ENCODE assay signal across 15 mouse cellular contexts in genomic region chr1:91107548-91107947, GRCm38 (mm10). TPM values are rescaled to one million over a fixed set of nuclear protein-coding genes. Genes with fewer than 3 reads are reported as not detected.
A peak's percentile ranks its signal among the peaks of the same experiment; 100 is the strongest.
DNase-seq lines count a peak whose midpoint lies in the region; ATAC-seq and TF ChIP-seq lines count a peak whose summit lies in the region.
"Had no signal": no experiment of that assay in that cellular context is flagged by ENCODE, and none has a peak within 500 bp of the region (broad histone marks: within the 10 kb centered on the region; RNA-seq: fewer than 3 reads in every experiment).

No protein-coding gene starts in this region.

- 56% methylated on average over 5 of the region's 5 CpGs for WGBS in heart, embryonic 16.5 days
- WGBS in lung, adult 2 months, result 67% methylated on average over 5 of the region's 5 CpGs

- H3K4me2 ChIP-seq in heart, embryonic 16.5 days (ENCODE audit: low read depth, low read length), result no peak overlapping the region
- H3K4me2 ChIP-seq: intestine, embryonic 15.5 days; limb, embryonic 15.5 days had no signal

- TF ChIP-seq CTCF in lung, adult 2 months (IDR thresholded peaks at IDR 0.05; ENCODE audit: insufficient read depth, low read length), result peak; percentile 22; the same call in 1 of the 2 replicates
- peak; percentile 29; the same call in 1 of the 2 replicates for TF ChIP-seq CTCF in bone marrow macrophage, adult 2 months (IDR thresholded peaks at IDR 0.05; ENCODE audit: low read depth, low read length)

- no peaks in the 10 kb centered on the region for H3K9me3 ChIP-seq in heart, embryonic 16.5 days (replicated peaks; ENCODE audit: control insufficient read depth, low read length)
- H3K9me3 ChIP-seq: embryonic facial prominence, embryonic 10.5 days; intestine, embryonic 15.5 days; limb, embryonic 15.5 days had no signal

- no peak overlapping the region for H3K4me3 ChIP-seq in heart, embryonic 16.5 days (ENCODE audit: low read length)
- no peak overlapping the region for H3K4me3 ChIP-seq in lung, adult 2 months (replicated peaks; ENCODE audit: extremely low read depth, low read depth, low read length)
- H3K4me3 ChIP-seq in bone marrow macrophage, adult 2 months (ENCODE audit: insufficient read depth, low read length), result no peak overlapping the region
- H3K4me3 ChIP-seq: embryonic facial prominence, embryonic 10.5 days; intestine, embryonic 15.5 days; limb, embryonic 15.5 days had no signal

- TF ChIP-seq POLR2A in lung, adult 2 months (IDR thresholded peaks at IDR 0.05; ENCODE audit: borderline replicate concordance, extremely low read depth, low read depth, low read length), result no peak
- TF ChIP-seq POLR2A in bone marrow macrophage, adult 2 months (IDR thresholded peaks at IDR 0.05; ENCODE audit: borderline replicate concordance, low read depth, low read length), result no peak

- no peak for ATAC-seq in heart, embryonic 16.5 days (replicated peaks; ENCODE audit: extremely low read depth, insufficient read depth, low FRiP score)
- ATAC-seq: intestine, embryonic 15.5 days had no signal

- H3K27ac ChIP-seq in heart, embryonic 16.5 days (ENCODE audit: low read length), result peak overlapping the region; percentile 92; the same call in 1 of the 2 replicates
- H3K27ac ChIP-seq in bone marrow macrophage, adult 2 months (ENCODE audit: insufficient read depth, low read depth, low read length), result no peak overlapping the region
- H3K27ac ChIP-seq: embryonic facial prominence, embryonic 10.5 days; intestine, embryonic 15.5 days; limb, embryonic 15.5 days had no signal

- H3K27me3 ChIP-seq in heart, embryonic 16.5 days (ENCODE audit: control insufficient read depth, insufficient read depth, low read length), result no peaks in the 10 kb centered on the region
- no peaks in the 10 kb centered on the region for H3K27me3 ChIP-seq in splenic B cell, adult 2 months (ENCODE audit: control insufficient read depth, insufficient read depth, low read length, poor library complexity, severe bottlenecking)
- H3K27me3 ChIP-seq: intestine, embryonic 15.5 days; limb, embryonic 15.5 days had no signal

- H3K36me3 ChIP-seq in heart, embryonic 16.5 days (ENCODE audit: control insufficient read depth, insufficient read depth), result peaks cover 68% of the 10 kb centered on the region
- peaks cover 25% of the 10 kb centered on the region for H3K36me3 ChIP-seq in splenic B cell, adult 2 months (ENCODE audit: control insufficient read depth, insufficient read depth, low read length, poor library complexity, severe bottlenecking)

- peaks cover 44% of the 10 kb centered on the region for H3K4me1 ChIP-seq in heart, embryonic 16.5 days (ENCODE audit: control insufficient read depth, insufficient read depth, low read length)
- H3K4me1 ChIP-seq in lung, adult 2 months (ENCODE audit: control insufficient read depth, insufficient read depth, low read length), result peaks cover 3% of the 10 kb centered on the region; the same call in 1 of the 2 replicates
- no peaks in the 10 kb centered on the region for H3K4me1 ChIP-seq in bone marrow macrophage, adult 2 months (ENCODE audit: control insufficient read depth, insufficient read depth, low read length)
- H3K4me1 ChIP-seq: intestine, embryonic 15.5 days; limb, embryonic 15.5 days had no signal

- no peak for DNase-seq in heart, adult 11 months
- no peak for DNase-seq in lung, adult 2 months
- DNase-seq in lung, adult 18-20 months, result no peak
- peak; percentile 11 for DNase-seq in splenic B cell, adult 2 months (ENCODE audit: low read depth, low spot score)
- DNase-seq in MN1 (ENCODE audit: low spot score), result no peak
- DNase-seq: adrenal gland, postnatal 25 days; cerebellum, adult 18-20 months; heart, adult 18-20 months; thymus, postnatal 36 days had no signal

- H3K9ac ChIP-seq in heart, embryonic 16.5 days (ENCODE audit: low read length), result no peak overlapping the region
- H3K9ac ChIP-seq: intestine, embryonic 15.5 days; limb, embryonic 15.5 days had no signal

RNA-seq across cellular contexts. Expression of gene Rbm44, which starts 37.3 kb away (rescaled TPM):
- polyA plus RNA-seq in heart, embryonic 16.5 days (2015; fragmentation: Nextera tagmentation; extraction: Ambion mirVana), result 3.2 TPM in 2 replicates
- not detected in 2 replicates for polyA plus RNA-seq in lung, adult 2 months (2012; rRNA removed)
- polyA plus RNA-seq in bone marrow macrophage, adult 2 months (2012; ENCODE audit: insufficient read depth, insufficient read length, missing spikeins), result 0.97 and 1.2 TPM in 2 replicates
- polyA plus RNA-seq: large intestine, adult 2 months had no signal
